Mouse (Mus musculus) yolk sac, embryonic 10.5 days (tissue): Measurements from ENCODE around the gene Nktr.

Source experiments
- DNase-seq: peaks from one replicate; pipeline ENCODE4 v3.0.0-alpha.2; 2017; ENCODE audit warnings: low spot score

The Nktr gene

DNA sequence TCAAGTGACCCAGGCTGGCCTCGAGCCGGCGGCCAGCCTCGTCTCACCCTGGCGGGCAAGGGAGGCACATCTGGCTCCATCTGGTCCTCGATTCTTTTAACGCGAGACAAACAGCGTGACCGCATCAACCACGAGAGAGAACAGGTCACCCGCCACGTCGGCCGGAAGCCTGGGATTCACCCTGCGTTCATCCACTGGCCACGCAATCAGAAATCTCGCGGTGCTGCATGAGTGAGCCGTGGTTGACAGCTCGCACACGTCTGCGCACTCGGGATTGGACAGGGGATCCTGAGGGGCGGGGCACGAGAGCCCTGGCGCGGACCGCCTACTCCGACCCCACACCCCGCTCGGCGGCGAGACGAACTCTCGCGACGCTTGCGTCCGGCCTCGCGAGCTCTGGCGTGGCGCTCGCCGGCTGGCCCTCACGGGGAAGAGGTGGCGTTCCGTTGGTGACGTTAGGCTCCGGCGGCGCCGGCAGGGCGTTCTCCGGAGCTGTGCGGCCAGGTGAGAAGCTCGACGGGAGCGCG is at the start of gene Nktr:
Gene Nktr, plus strand, starts transcription at position 378 of the 527 bp plus-strand sequence.
- peak; percentile 99 for DNase-seq

- peak; percentile 49 for DNase-seq
Observed at GRCm38 (mm10) chr9:121669348-121669791, 49.6 kb upstream of the Nktr start.

DNA sequence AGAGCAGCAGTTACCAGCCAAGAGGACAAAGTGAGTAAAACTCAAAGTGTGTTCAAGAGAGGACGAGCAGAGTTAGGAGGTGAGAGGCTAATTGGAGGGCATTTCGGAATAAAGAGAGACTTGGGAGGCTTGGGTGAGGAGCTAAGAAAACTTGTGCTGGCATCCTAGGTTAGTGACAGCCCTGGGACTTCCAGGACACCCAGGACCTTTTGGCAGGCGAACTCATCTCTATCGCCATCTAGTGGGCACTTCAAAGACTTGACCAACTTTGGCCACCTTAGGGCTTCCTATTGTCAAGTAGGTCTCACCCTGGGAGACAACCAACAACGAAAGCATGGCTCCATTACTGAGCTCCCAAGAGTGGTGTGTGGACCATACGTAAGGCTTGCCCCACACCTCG is 47.7 kb upstream of the Nktr start:
- no peak for DNase-seq

- DNase-seq: no peak
Observed at GRCm38 (mm10) chr9:121672311-121672710, 46.7 kb upstream of the Nktr start.

GRCm38 (mm10) chr9:121673716-121674115 is 45.3 kb upstream of the Nktr start:
- no peak for DNase-seq

GRCm38 (mm10) chr9:121675011-121675410 is 44.0 kb upstream of the Nktr start:
- no peak for DNase-seq

- DNase-seq: no peak
Observed at GRCm38 (mm10) chr9:121675556-121675955, 43.4 kb upstream of the Nktr start.

DNA sequence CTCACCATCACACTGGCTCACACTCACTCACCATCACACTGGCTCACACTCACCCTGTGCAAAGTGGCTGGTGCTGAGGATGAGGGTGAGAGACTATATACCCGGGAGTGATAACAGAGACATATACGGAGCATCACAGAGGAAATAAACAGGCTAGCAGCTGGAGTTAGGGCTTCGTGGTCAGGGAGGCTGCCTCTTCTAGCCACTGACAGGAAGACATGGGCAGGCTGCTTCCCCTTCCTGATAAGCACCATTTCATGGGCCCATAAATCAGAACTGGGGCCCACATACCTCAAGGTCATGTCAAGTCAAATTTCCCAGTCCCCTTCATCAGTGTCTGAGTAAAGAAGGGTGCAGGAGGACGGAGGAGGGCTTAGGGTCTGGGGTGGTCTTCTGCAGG is 41.9 kb upstream of the Nktr start:
- no peak for DNase-seq

GRCm38 (mm10) chr9:121677476-121677875 is 41.5 kb upstream of the Nktr start:
- DNase-seq: no peak

- DNase-seq: no peak
Observed at GRCm38 (mm10) chr9:121679549-121679948, 39.4 kb upstream of the Nktr start.

DNA sequence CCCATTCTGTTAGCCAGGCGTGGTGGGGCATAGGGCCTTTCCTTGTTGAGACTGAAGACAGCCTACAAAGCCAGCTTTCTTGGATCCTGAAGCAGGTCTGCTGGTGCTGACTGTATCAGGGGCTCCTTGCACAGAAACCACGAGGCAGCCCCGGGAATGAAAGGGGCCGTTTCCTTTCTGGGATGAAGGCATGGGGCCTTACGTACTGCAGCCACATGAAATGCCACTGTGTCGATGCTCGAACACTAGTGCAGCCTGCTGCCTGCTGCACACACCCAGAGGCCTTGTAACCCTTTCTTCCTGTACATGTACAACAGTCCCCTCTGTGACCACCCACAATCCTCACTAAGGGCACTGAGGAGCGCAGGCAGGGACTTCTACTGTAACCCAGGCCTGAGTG is 37.8 kb upstream of the Nktr start:
- no peak for DNase-seq

GRCm38 (mm10) chr9:121682037-121682680 is 36.8 kb upstream of the Nktr start:
- DNase-seq: no peak

- no peak for DNase-seq
Observed at GRCm38 (mm10) chr9:121684702-121685101, 34.3 kb upstream of the Nktr start.

DNA sequence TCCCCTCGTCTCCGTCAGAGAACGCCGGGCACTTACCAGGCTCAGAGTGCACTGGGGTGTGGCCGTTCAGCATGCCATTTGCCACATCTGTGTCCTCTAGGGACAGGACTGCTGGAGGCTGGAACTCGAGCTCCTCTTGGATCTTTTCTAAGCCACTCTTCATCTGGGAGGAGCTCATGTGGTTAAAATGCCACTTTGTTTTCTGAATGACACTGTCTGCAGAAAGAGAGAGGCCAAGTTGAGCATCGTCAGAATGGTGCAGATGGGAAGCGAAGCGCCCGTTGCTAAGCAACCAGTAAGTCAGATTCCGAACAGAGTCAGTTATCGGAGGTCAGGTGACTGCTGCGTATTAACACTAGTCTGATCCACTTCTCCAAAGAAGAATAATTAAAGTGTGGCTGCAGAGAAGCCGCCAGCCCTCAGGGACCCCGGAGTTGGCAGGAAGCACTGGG is 28.7 kb upstream of the Nktr start:
- no peak for DNase-seq

DNA sequence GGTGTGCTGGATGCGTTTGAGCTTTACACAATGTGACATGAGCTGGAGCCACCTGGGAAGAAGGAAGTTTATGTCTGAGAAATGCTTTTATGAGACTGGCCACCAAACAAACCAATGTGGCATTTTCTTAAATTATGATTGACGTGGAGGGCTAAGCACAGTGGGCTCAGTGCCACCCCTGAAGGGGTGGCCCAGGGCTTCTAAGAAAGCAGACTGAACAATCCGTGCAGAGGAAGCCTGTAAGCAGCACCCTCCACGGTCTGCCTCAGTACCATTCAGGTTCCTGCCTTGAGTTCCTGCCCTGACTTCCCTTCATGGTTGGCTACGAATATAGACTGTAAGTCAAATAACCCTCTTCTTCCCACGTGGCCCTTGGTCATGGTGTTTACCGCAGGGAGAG is 28.2 kb upstream of the Nktr start:
- no peak for DNase-seq

DNA sequence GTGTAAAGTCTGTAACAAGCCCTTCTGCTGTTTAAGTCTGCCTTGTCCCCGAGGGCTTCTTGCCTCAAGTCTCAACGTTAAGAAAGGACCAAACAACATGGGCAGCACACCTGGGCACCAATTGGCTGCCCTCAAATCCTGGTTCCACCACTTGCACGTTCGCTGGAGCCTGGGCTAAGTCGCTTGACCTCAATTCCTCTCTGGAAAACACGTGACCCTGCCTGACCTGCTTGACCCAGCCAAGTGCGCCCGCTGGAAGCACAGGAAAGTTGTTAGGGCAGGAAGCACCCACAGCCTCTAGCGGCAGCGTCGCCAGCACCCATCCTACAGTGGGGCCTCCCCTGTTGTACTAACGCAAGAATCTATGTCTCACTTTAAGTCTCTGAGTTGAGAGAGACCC is 24.2 kb upstream of the Nktr start:
- DNase-seq: peak; percentile 23

DNA sequence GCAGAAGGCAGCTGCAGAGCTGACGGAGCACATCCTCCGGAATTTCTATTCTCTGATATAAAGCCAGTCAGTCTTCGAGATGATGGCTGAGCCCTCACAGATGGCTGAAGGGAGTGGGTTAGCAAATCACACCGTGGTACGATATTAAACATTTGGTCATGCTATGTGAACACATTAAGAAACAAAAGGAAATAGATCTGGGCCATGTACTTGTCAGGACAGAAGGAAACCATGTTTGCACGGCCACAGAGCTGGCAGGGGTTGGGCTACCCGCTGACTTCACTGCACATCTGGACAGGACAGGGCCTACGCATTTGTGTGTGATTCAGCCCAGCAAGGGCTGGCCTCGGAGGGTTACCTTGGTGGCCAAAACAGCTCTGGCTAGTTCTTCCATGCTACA is 22.3 kb upstream of the Nktr start:
- no peak for DNase-seq

DNA sequence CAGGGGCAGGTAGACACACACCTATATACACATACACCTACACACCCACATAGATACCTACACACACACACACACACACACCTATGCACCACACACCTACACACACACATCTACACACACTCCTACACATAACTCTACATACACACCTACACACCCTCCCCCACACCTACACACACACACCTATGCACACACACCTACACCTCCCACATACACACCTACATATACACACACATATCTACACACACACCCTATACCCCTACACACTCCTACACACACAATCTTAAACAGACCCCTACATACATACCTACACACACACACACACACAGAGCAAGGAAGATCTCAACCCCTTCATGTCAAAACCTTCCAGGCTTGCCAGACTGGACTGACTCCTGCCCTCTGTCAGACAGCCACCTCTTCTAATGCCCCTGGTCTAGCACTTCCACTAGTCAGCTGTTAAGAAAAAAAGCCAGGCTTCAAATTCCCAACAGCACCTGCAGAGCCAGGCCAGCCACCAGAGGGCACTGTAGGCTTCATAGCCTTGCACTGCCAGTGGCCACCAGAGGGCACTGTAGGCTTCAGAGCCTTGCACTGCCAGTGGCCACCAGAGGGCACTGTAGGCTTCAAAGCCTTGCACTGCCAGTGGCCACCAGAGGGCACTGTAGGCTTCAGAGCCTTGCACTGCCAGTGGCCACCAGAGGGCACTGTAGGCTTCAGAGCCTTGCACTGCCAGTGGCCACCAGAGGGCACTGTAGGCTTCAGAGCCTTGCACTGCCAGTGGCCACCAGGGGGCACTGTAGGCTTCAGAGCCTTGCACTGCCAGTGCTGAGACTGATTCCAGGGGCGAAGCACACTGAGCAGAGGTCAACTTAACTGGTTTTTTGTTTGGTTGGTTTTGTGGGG is 21.6 kb upstream of the Nktr start:
- no peak for DNase-seq

GRCm38 (mm10) chr9:121704261-121704645 is 14.7 kb upstream of the Nktr start:
- DNase-seq: no peak

GRCm38 (mm10) chr9:121704646-121705625 is 14.0 kb upstream of the Nktr start, which contains the start of gene Sec22c:
Sec22c (minus strand) TSS chr9:121705490.
- DNase-seq: peak; percentile 95

GRCm38 (mm10) chr9:121706029-121706675 is 12.8 kb upstream of the Nktr start:
- DNase-seq: no peak
